Mouse (Mus musculus): ENCODE results near the gene Cntn1.

DNA sequence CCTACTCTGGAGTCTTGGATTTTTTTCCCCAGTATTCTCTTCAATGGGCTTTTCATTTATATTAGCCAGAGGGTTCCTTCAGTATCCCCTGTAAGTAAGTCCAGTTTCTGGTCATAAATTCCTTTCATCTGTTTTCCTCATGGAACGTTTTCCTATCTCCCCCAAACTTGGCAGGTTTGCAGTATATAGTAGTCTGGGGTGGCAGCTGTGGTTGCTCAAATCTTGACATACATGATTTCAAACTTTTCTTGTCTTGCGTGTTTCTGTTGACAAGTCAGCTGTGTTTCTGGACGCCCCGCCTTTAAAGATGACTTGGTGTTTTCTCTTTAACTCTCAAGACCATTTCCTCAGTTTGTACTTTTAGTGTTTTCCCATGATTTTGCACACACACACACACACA lies 155.7 kb downstream of the Cntn1 start:
- no peak for TF ChIP-seq CTCF (IDR thresholded peaks at IDR 0.05; ENCODE audit: control insufficient read depth, insufficient read depth, insufficient read length)
- no peak for TF ChIP-seq MYOD1 (IDR thresholded peaks at IDR 0.05; ENCODE audit: control insufficient read depth, insufficient read length, low read depth)
- TF ChIP-seq USF1 (IDR thresholded peaks at IDR 0.05; ENCODE audit: low read depth): no peak
- TF ChIP-seq MYOG (IDR thresholded peaks at IDR 0.05; ENCODE audit: control insufficient read depth, extremely low read depth, insufficient read length): no peak
